Mouse (Mus musculus) B cell, adult 67 days (primary cell): ENCODE results near the gene Glo1. TPM values are rescaled to one million over a fixed set of nuclear protein-coding genes. Genes with fewer than 3 reads are reported as not detected.

ENCODE experiments used
- total RNA-seq, 2 experiments: library from RNA; stranded (reverse); gene quantifications; 4 replicates each; pipeline ENCODE4 v1.2.4; 2023

The Glo1 gene
- 10 to 100 TPM; 47.4 to 57.5 TPM for total RNA-seq

GRCm38 (mm10) chr17:30626719-30627118 lies at the start of gene Glo1:
Gene Glo1, minus strand, starts transcription at chr17:30626871.

GRCm38 (mm10) chr17:30624132-30624531 lies 2.5 kb downstream of the Glo1 start, which contains the start of gene Dnah8:
Gene Dnah8, plus strand, starts transcription at chr17:30624354.

GRCm38 (mm10) chr17:30575941-30576773 lies 50.5 kb downstream of the Glo1 start, which contains the start of gene Btbd9:
Gene Btbd9, minus strand, starts transcription at chr17:30576488.

Other genes with a start within 250 kb of the Glo1 start
- gene Btbd9, start 50.4 kb downstream of the Glo1 start, total RNA-seq: 10 to 100 TPM; 67.0 to 76.5 TPM
- 10 to 100 TPM in 1 of 2 experiments, 1 to 10 TPM in 1; 9.3 to 13.3 TPM for gene Dnah8, start 2.5 kb downstream of the Glo1 start, total RNA-seq